Mouse (Mus musculus): ENCODE measurements around the gene Hoxd4.

DNA sequence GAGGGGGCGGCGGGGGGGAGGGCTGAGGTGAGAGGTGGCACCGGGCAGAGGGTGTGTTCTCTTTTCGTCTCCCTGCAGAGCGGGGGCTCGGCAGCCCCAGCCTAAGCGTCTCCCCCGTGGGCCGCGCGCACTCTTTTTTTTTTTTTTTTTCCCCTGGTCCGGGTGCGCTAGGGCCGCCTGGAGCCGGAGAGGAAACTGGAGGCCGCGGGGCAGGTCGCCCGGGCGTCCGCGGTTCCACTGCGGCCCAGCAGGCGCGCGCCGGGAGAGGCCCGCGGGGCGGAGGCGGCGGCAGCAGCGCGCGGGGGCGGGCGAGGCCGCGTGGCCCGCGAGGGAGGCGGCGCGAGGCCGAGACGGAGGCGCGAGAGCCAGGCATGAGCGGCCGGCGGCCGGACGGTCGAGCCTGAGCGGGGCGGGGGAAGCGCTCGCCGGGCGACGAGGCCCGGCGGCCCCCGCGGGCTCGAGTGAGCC lies 6.7 kb upstream of the Hoxd4 start:
- TF ChIP-seq CTCF (IDR thresholded peaks at IDR 0.05; ENCODE audit: low read depth, low read length) (no peak), TAL1 (conservative IDR thresholded peaks at IDR 0.05; ENCODE audit: low read depth, low read length) (no peak)
